Mouse (Mus musculus) forebrain, embryonic 14.5 days (tissue): ENCODE data around the gene Galnt11. TPM values are rescaled to one million over a fixed set of nuclear protein-coding genes. Genes with fewer than 3 reads are reported as not detected.
A peak's percentile ranks its signal among the peaks of the same experiment; 100 is the strongest.
"Not testable (repeated sequence)": the region's sequence is repeated elsewhere in the genome, so short reads cannot be mapped to it uniquely, and the experiment has no call there.

Experiments
- ATAC-seq: fragments of 200-750 bp; cut with Nextera tagmentation; 2 replicates; pipeline ENCODE4 v1.8.0; 2017; ENCODE audit warnings: mild to moderate bottlenecking, moderate library complexity
- DNase-seq: peaks from one replicate; pipeline ENCODE4 v3.0.0-alpha.2; 2015; ENCODE audit warnings: low spot score
- H3K27ac ChIP-seq: fragments of 300-500 bp; sonication (generic); 2 replicates; pipeline ENCODE4 v1.5.1; 2014; ENCODE audit warnings: low read depth, mild to moderate bottlenecking, control low read depth, low read length, moderate library complexity
- H3K27me3 ChIP-seq: fragments of 300-500 bp; sonication (generic); replicated peaks from 2 replicates; pipeline ENCODE4 v1.6.1; 2014; ENCODE audit warnings: low read length, control low read depth, mixed read lengths; ENCODE audit not compliant: control insufficient read depth, insufficient read depth
- H3K36me3 ChIP-seq: fragments of 300-500 bp; sonication (generic); 2 replicates; pipeline ENCODE4 v1.6.1; 2014; ENCODE audit warnings: low read length, control low read depth; ENCODE audit not compliant: control insufficient read depth, insufficient read depth
- H3K4me1 ChIP-seq: fragments of 300-500 bp; sonication (generic); 2 replicates; pipeline ENCODE4 v1.6.1; 2014; ENCODE audit warnings: antibody characterized with exemption, low read length, control low read depth; ENCODE audit not compliant: control insufficient read depth, insufficient read depth
- H3K4me2 ChIP-seq: fragments of 300-500 bp; sonication (generic); 2 replicates; pipeline ENCODE4 v1.6.1; 2014; ENCODE audit warnings: mild to moderate bottlenecking, control low read depth, low read length
- H3K4me3 ChIP-seq: fragments of 300-500 bp; sonication (generic); 2 replicates; pipeline ENCODE4 v1.5.1; 2014; ENCODE audit warnings: low read depth, low read length, control low read depth
- H3K9ac ChIP-seq: fragments of 300-500 bp; sonication (generic); 2 replicates; pipeline ENCODE4 v1.6.1; 2014; ENCODE audit warnings: mild to moderate bottlenecking, low read length, control low read depth, moderate library complexity
- H3K9me3 ChIP-seq: fragments of 300-500 bp; sonication (generic); replicated peaks from 2 replicates; pipeline ENCODE4 v1.6.1; 2016; ENCODE audit warnings: low read length, control low read depth, mixed read lengths; ENCODE audit not compliant: control insufficient read depth
- WGBS: fragments of 180-500 bp; shearing (Covaris S2); extraction: QIAGEN DNeasy Blood & Tissue Kit; methylation state at CpG from one replicate; pipeline ENCODE4 v1.1.7; 2014; 5-methylcytosine and 5-hydroxymethylcytosine counted together
- polyA plus RNA-seq: library from polyadenylated mRNA; unstranded; fragments of >200 nt; fragmentation: Nextera tagmentation; extraction: Ambion mirVana; gene quantifications from 2 replicates; pipeline ENCODE4 v1.2.1, GENCODE M21; 2014

The Galnt11 gene
- polyA plus RNA-seq, result 46.6 and 47.7 TPM in 2 replicates

DNA sequence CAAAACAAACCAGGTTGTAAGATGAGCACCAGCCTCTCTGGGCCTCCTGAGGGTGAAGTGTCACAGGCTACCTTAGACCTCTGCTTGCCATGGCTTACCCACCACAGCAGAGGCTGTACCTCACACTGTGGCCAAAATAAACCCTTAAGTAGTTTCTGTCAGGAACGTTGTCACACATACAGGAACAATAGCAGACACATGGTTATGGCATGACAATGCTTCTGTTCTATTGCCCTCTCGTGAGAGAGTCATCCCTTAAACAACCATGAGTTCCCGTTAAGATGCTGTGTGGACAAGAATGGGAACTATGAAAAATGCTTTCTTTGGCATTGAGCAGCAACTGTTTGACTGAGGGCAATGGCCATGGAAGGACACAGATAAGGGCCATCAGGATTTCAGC, at the start of gene Galnt11:
Gene Galnt11, plus strand, starts transcription at position 301 of the 400 bp plus-strand sequence.
- peak within 1 kb of the TSS; percentile 63 for H3K4me2 ChIP-seq
- no peak for ATAC-seq
- H3K9ac ChIP-seq, result peak within 1 kb of the TSS; percentile 81
- 89% methylated on average over 3 of the region's 3 CpGs for WGBS
- H3K36me3 ChIP-seq, result no peaks in the 10 kb centered on the region
- H3K4me1 ChIP-seq, result peaks cover 5% of the 10 kb centered on the region
- H3K9me3 ChIP-seq, result no peaks in the 10 kb centered on the region
- no peak for DNase-seq
- peak within 1 kb of the TSS; percentile 77; the same call in 1 of the 2 replicates for H3K27ac ChIP-seq
- H3K4me3 ChIP-seq, result peak within 1 kb of the TSS; percentile 70
- no peaks in the 10 kb centered on the region for H3K27me3 ChIP-seq

DNA sequence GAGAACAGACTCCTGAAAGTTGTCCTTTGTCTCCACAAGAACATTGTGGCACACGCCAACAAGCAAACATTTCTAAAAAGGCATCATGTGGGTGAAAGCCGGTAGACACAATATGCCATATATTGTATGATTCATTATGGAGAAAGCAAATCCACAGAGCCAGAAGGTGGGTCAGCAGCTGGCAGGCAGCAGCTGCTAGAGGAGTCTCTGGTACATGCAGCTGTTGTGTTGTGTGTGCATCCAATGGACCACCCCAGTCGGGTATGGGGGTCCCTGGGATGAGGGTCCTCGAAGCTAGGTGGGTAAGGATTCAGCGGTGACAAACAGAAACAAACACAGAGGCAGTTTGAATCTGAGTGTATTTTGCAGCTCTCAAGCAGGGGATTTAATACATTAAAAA, 43.8 kb upstream of the Galnt11 start:
- H3K4me2 ChIP-seq, H3K4me3 ChIP-seq, H3K9me3 ChIP-seq, ATAC-seq, H3K4me1 ChIP-seq, H3K36me3 ChIP-seq, H3K27me3 ChIP-seq, DNase-seq, H3K27ac ChIP-seq, H3K9ac ChIP-seq: not testable (repeated sequence)
- WGBS, result 92% methylated on average over 5 of the region's 5 CpGs

DNA sequence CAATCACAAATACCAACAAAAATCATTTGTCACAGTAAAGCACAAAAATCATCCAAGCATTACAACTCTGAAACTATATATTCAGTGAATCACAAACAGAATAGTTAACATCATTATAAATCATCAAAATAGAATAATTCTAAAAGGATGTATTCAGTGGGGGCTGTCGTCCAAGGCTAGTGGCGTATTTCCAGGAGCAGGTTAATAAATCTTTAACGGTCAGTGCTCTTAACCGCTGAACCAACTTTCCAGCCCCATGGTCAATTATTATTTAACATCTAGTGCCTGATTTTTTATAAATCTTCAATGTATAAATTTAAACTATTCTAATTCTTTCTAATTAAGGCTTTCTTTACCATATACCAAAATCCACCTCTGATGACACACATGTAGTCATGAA, 43.2 kb upstream of the Galnt11 start:
- H3K4me1 ChIP-seq, H3K9me3 ChIP-seq, H3K27me3 ChIP-seq, H3K27ac ChIP-seq, H3K36me3 ChIP-seq, ATAC-seq, H3K9ac ChIP-seq, DNase-seq, H3K4me3 ChIP-seq, H3K4me2 ChIP-seq: not testable (repeated sequence)
- 87% methylated on average over 4 of the region's 4 CpGs for WGBS

DNA sequence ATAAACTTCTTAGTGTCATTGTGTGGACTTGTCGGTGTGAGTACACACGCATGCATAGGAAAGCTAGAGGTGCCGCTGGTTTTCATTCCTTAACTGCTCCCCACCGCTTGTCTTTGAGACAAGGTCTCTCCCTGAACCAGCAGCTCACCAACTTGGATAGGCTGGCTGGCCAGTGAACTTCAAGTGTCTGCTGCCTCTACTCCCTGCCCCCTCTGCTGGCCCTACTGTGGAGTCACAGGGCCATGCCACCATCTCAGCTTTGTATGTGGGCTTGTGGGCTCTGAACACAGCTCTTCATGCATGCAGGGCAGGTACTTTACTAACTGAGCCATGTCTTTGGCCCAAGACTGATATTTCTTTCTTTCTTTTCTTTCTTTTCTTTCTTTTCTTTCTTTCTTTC, 42.4 kb upstream of the Galnt11 start:
- no peak overlapping the region for H3K4me3 ChIP-seq
- no peaks in the 10 kb centered on the region for H3K27me3 ChIP-seq
- no peak overlapping the region for H3K4me2 ChIP-seq
- H3K9me3 ChIP-seq, result no peaks in the 10 kb centered on the region
- H3K36me3 ChIP-seq, result no peaks in the 10 kb centered on the region
- H3K27ac ChIP-seq, result no peak overlapping the region
- H3K4me1 ChIP-seq, result no peaks in the 10 kb centered on the region
- no peak overlapping the region for H3K9ac ChIP-seq
- WGBS, result 94% methylated on average over 4 of the region's 4 CpGs
- DNase-seq, result no peak
- ATAC-seq, result no peak

DNA sequence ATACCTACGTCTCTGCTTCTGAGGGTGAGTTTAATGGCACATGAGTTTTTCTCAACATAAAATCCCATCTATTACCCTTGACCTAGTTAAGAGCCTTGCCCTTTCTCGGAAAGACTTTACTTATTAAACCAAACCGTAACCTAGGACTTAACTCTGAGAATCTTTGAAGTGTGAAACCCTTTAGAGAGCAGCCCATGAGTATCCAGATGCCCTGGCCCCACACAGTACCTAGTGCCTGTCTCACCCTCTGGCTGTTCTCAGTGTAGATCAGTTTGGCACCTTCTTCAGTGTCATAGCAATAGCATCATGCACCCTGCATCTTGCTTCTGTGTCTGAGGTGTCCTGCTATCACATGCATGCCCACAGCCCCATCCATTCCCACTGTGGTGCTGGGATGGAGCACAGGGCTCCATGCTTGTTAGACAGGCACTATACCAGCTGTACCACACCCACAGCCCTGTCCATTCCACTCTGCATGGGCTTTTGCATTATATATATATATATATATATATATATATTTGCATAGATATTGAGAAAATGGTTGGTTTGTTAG, 41.7 kb upstream of the Galnt11 start:
- DNase-seq (no peak), ATAC-seq (no peak)
- 85% methylated on average over 3 of the region's 3 CpGs for WGBS
- H3K9ac ChIP-seq, result no peak overlapping the region
- H3K4me2 ChIP-seq, result no peak overlapping the region
- no peak overlapping the region for H3K4me3 ChIP-seq
- no peak overlapping the region for H3K27ac ChIP-seq
- no peaks in the 10 kb centered on the region for H3K4me1 ChIP-seq
- H3K27me3 ChIP-seq, result no peaks in the 10 kb centered on the region
- H3K9me3 ChIP-seq, result no peaks in the 10 kb centered on the region
- H3K36me3 ChIP-seq, result no peaks in the 10 kb centered on the region

DNA sequence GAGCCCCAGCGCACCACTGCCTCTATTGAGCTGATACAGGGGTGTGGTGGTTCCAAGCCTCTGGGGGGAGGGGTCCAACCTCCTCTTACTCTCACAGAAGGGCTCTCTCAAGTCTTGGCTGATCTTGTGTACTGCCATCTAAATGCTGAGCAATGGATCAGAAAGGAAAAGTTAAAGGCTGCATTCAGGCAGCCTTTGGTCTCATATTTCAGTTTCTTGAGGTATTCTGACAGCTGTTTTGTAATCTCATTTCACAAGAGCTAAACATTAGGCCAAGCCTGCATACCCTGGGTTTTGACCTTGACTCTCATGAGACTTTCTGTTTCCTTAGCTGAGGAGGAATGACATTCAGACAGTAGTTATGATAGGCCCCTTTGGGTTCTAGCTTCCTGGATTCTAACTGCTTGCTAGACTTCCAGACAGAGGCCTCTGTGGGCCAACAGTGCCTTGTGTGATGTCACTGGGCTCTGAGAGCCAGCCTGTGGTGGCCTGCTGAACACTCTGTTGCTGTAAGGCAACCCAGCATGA, 40.6 kb upstream of the Galnt11 start, which contains the start of gene Galntl5:
Gene Galntl5, plus strand, starts transcription at position 457 of the 528 bp plus-strand sequence.
- DNase-seq (no peak), ATAC-seq (no peak)
- Histone ChIP-seq H3K4me1 (no peaks in the 10 kb centered on the region), H3K9me3 (no peaks in the 10 kb centered on the region), H3K4me3 (no peak within 1 kb of the TSS), H3K27ac (no peak within 1 kb of the TSS), H3K4me2 (no peak within 1 kb of the TSS), H3K27me3 (no peaks in the 10 kb centered on the region), H3K9ac (no peak within 1 kb of the TSS), H3K36me3 (no peaks in the 10 kb centered on the region)
- WGBS, result 94% methylated on average over 1 of the region's 1 CpGs

DNA sequence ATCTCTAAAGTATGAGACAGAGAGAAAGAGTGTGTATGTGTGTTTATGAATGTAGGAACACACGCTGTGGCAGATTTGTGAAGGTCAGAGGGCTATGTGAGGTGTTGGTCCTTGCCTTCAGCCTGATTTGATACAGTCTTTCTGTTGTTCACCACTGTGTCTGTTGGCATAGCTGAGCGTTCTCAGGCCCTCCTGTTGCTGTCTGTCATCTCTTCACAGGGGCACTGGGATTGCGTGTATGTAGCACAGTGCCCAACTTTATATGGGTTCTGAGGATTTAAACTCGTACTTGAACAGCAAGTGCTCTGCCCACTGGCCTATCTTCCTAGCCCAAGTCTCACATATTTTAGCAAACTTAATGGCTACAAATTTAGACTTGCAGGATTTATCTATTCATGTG, 38.1 kb upstream of the Galnt11 start:
- Histone ChIP-seq H3K4me3 (no peak overlapping the region), H3K9ac (no peak overlapping the region), H3K4me1 (no peaks in the 10 kb centered on the region), H3K27ac (no peak overlapping the region), H3K27me3 (no peaks in the 10 kb centered on the region), H3K4me2 (no peak overlapping the region), H3K9me3 (no peaks in the 10 kb centered on the region), H3K36me3 (no peaks in the 10 kb centered on the region)
- no peak for ATAC-seq
- DNase-seq, result no peak
- 89% methylated on average over 4 of the region's 4 CpGs for WGBS

DNA sequence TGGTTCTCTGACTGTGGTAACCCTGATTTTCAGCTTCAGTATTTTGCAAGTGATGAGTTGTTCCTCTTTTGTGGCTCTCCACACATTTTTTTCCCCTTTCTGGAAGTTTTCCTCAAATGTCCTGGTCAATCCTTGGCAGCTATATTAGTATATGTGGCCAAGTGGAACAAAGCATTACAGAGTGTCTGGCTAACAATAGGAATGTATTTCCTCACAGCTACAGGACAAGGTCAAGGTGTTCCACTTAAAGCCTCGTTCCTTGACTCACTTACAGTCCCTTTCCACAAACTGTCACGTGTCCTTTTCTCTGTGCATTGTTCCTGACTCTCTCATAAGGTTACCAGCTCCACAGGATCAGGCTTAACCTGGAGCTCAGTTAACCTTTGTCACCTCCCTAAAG, 37.1 kb upstream of the Galnt11 start:
- Histone ChIP-seq H3K4me3 (no peak overlapping the region), H3K27ac (no peak overlapping the region), H3K27me3 (no peaks in the 10 kb centered on the region), H3K9me3 (no peaks in the 10 kb centered on the region), H3K36me3 (no peaks in the 10 kb centered on the region), H3K9ac (no peak overlapping the region), H3K4me2 (no peak overlapping the region), H3K4me1 (no peaks in the 10 kb centered on the region)
- no peak for DNase-seq
- ATAC-seq, result no peak
- WGBS, result 50% methylated on average over 2 of the region's 2 CpGs

DNA sequence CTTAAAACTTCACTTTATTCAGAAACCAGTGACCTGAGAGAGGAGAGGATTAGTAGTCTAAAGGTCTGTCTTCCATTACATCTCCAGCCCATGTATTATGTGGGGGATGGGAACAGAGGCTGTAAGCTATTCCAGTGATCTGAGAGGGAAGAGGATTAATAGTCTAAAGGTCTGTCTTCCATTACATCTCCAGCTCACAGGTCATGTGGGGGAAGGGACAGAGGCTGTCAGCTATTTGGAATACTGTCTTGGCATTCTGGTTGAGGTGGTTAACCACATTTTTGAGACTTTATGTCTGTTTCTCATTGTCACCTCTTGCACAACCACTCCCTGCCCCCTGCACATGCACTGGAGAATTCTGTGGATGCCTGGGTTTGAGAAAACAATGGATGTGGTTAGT, 34.0 kb upstream of the Galnt11 start:
- no peak overlapping the region for H3K4me2 ChIP-seq
- no peaks in the 10 kb centered on the region for H3K27me3 ChIP-seq
- H3K36me3 ChIP-seq, result no peaks in the 10 kb centered on the region
- no peaks in the 10 kb centered on the region for H3K9me3 ChIP-seq
- no peak overlapping the region for H3K27ac ChIP-seq
- ATAC-seq (no peak), DNase-seq (no peak)
- no peaks in the 10 kb centered on the region for H3K4me1 ChIP-seq
- no peak overlapping the region for H3K4me3 ChIP-seq
- no peak overlapping the region for H3K9ac ChIP-seq
